Mouse (Mus musculus) regulatory T cell (primary cell): Measurements from ENCODE around the gene Zfp174.

Experiments used
- in situ Hi-C: fragments of 300-600 bp; cut with MboI, MseI; formaldehyde crosslinking; loops from one replicate; pipeline ENCODE4 v1.15.1; 2025; ENCODE audit warnings: high pct_unique_total_duplicates

Zfp174 gene

GRCm38 (mm10) chr16:3884201-3885064 is 37.4 kb downstream of the Zfp174 start, which contains the start of the genes Zfp597 and Gm20695:
Gene Zfp597, minus strand, starts transcription at chr16:3884561.
Gene Gm20695, plus strand, starts transcription at chr16:3884648.
- in situ Hi-C loops, result no loop called here

DNA sequence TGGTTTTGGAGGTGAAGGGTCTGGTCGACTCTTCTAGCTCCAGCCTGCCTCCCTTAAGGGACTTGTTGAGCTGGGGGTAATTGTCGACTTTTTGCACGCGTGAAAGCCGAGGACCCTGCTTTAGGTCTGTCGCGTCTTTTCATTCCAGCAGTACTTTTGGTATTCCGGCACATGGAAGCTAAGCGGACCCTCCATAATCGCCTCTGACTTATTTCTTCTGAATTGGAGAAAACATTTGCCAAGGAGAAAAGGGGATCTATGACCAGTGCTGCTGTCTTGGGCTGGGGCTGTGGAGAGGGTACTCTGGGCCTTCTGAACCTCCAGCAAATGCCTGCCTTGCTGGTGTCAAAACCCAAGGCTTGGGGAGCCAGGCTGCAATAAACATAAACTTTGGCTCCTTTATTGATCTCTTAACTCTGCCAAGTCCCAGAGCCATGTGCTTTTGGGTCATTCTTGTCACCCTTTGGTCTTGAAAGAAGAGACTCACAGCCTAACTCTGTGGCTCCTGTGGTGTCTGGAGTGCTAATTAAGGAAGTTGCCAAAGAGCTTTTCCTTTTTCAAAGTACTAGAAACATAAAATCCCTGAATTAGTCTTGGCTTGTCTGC is 38.1 kb downstream of the Zfp174 start:
- in situ Hi-C loops, result no loop called here

GRCm38 (mm10) chr16:3891621-3892295 is 44.7 kb downstream of the Zfp174 start:
- in situ Hi-C loops, result no loop called here

DNA sequence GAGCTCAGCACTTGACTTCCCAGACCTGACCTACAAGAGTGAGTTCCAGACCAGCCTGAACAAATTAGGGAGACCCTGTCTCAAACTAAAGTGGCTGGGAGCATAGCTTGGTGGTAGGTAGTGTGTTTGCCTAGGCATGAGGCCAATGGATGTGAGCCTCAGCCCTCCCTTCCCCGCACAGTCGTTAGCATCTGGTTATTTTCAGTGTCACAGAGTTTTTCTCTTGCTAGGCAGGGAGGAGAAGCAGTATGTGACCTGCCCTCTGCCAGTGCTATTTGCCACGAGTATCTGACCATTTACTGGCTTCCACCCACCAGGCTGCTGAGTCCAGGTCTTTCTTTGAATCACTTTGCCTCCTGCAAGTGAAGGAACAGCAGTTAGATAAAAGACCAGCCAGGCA is 46.7 kb downstream of the Zfp174 start:
- in situ Hi-C loops, result no loop called here

- in situ Hi-C loops, result loop anchor here (5.0 kb wide), 1 partner anchor 82 kb away; the partner anchor contains the start of gene Nlrc3
Observed at GRCm38 (mm10) chr16:3895173-3895792, 48.2 kb downstream of the Zfp174 start.

- in situ Hi-C loops, result loop anchor here (5.0 kb wide), 1 partner anchor 81 kb away; the partner anchor contains the start of gene Nlrc3
Observed at GRCm38 (mm10) chr16:3896046-3896445, 49.0 kb downstream of the Zfp174 start.

DNA sequence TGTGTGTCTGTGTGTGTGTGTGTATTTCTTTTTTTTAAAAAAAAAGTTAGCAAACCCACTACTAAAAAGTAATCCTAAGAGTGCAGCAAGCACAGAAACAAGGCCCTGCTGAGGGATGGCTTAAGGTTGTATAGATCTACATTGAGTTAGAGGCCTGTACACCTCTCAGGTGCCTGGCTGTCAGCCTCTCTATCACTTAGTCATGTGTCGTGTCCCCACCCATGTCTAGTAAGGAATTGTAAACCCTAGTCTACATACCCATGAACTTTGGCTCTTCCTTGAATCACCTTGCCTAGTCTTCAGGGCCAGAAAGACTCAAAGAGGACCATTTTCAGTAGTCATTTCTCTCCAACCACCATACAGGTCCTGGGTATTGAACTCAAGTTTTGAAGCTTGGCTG is 49.5 kb downstream of the Zfp174 start:
- in situ Hi-C loops, result loop anchor here (5.0 kb wide), 1 partner anchor 81 kb away; the partner anchor contains the start of gene Nlrc3

GRCm38 (mm10) chr16:3907471-3907870 is 60.4 kb downstream of the Zfp174 start:
- in situ Hi-C loops, result loop anchor here (5.0 to 10.0 kb wide), 2 partner anchors 95 to 163 kb away; partner anchors contain the start of genes Slx4 and Zfp263
